Mouse (Mus musculus) common myeloid progenitor, adult 5-6 weeks (primary cell): ENCODE measurements around the gene Gm8279. TPM values are rescaled to one million over a fixed set of nuclear protein-coding genes. Genes with fewer than 3 reads are reported as not detected.
"Not testable (repeated sequence)": the region's sequence is repeated elsewhere in the genome, so short reads cannot be mapped to it uniquely, and the experiment has no call there.

Source experiments
- ATAC-seq: replicated peaks from 2 replicates; pipeline ENCODE4 v1.8.0; 2016; ENCODE audit warnings: low read depth, mild to moderate bottlenecking, moderate TSS enrichment, inconsistent platforms; ENCODE audit not compliant: poor library complexity, severe bottlenecking
- total RNA-seq: library from RNA; stranded (forward); fragments of 200-1000, 187-1606 nt; gene quantifications from 2 replicates; pipeline ENCODE4 v1.2.3, GENCODE M21; 2017

Gene Gm8279
- total RNA-seq = not detected in 2 replicates

GRCm38 (mm10) chr14:5131219-5131618 lies at the start of gene Gm8279:
Gene Gm8279, plus strand, starts transcription at chr14:5131519.
- not testable (repeated sequence) for ATAC-seq

GRCm38 (mm10) chr14:5164235-5164634 lies 32.9 kb downstream of the Gm8279 start, which contains the start of gene Gm3317:
Gene Gm3317, plus strand, starts transcription at chr14:5164535.
- ATAC-seq = not testable (repeated sequence)

- not testable (repeated sequence) for ATAC-seq
These were observed 54.2 kb downstream of the Gm8279 start, which contains the start of gene Gm8271 for GRCm38 (mm10) chr14:5185493-5185892. Gene Gm8271, plus strand, starts transcription at chr14:5185793.

Other genes with a start within 250 kb of the Gm8279 start
- not detected in 2 replicates for gene Gm3278, start 239.1 kb upstream of the Gm8279 start, total RNA-seq
- gene Gm8297, start 147.6 kb upstream of the Gm8279 start, total RNA-seq = not detected in 2 replicates
- not detected in 2 replicates for gene Gm3298, start 115.6 kb upstream of the Gm8279 start, total RNA-seq
- gene 4930555G01Rik, start 80.9 kb upstream of the Gm8279 start, total RNA-seq = not detected in 2 replicates
- gene Gm8281, start 60.5 kb upstream of the Gm8279 start, total RNA-seq = not detected in 2 replicates
- 0.87 TPM in 1 of 2 replicates, not detected in the other for gene Gm3317, start 33.0 kb downstream of the Gm8279 start, total RNA-seq
- not detected in 2 replicates for gene Gm8271, start 54.3 kb downstream of the Gm8279 start, total RNA-seq
- not detected in 2 replicates for gene Gm3526, start 129.1 kb downstream of the Gm8279 start, total RNA-seq
- not detected in 2 replicates for gene Gm3542, start 203.4 kb downstream of the Gm8279 start, total RNA-seq